Mouse (Mus musculus): ENCODE data around the gene Myzap. TPM values are rescaled to one million over a fixed set of nuclear protein-coding genes. Genes with fewer than 3 reads are reported as not detected.

Gene Myzap
- polyA plus RNA-seq, 1 experiment = 2.7 TPM

DNA sequence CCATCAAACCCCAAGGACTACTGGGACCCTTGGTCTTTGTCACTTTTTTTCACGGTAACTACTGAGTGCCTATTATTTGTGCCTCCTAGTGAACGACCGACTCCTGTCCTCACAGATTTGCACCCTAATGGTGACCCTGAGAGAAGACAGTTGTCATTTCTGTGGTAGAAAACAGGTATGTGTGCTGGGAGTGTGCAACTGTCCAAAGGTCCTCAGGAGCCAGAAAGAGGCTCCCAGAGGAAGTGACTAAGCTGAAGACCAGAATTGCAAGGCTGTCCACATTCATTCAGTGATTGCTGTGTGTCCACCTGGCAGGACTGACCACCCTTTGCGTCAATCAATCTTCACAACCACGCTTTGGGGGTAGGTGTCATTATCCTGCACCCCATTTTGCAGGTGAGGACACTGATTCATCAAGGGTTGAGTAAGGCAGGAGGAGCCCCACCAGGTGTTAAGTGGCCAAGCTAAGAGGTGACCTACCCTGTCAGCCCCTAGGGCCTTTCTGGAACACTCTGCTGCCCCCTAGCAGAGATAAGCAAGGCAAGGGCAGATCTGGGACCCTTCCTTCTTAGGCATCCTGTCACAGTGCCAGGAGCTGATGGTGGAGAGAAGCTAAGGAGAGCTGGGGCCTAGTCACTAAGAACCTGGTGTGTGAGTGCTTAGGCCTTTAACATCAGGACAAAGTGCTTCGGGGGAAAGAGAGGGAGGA is 571 bp upstream of the Myzap start:
- no peaks in the 10 kb centered on the region for H3K9me3 ChIP-seq (replicated peaks; ENCODE audit: control insufficient read depth, insufficient read depth, low read length, poor library complexity, severe bottlenecking)
- TF ChIP-seq POLR2A (IDR thresholded peaks at IDR 0.05; ENCODE audit: insufficient read depth, low read length) (no peak), CTCF (IDR thresholded peaks at IDR 0.05; ENCODE audit: low read depth, low read length) (no peak), EP300 (IDR thresholded peaks at IDR 0.05; ENCODE audit: insufficient read depth, low read depth, low read length) (no peak)
- H3K27me3 ChIP-seq (ENCODE audit: control insufficient read depth, insufficient read depth, low read length, poor library complexity, severe bottlenecking) = no peaks in the 10 kb centered on the region
- H3K4me1 ChIP-seq (ENCODE audit: control insufficient read depth, insufficient read depth, low read length) = no peaks in the 10 kb centered on the region
- no peak overlapping the region for H3K27ac ChIP-seq (ENCODE audit: insufficient read depth, low read length)
- H3K36me3 ChIP-seq (ENCODE audit: control insufficient read depth, insufficient read depth, low read length, poor library complexity, severe bottlenecking) = no peaks in the 10 kb centered on the region
- no peak overlapping the region for H3K9ac ChIP-seq (ENCODE audit: low read depth, poor library complexity, severe bottlenecking)
- H3K4me3 ChIP-seq (ENCODE audit: low read depth, low read length) = no peak overlapping the region

DNA sequence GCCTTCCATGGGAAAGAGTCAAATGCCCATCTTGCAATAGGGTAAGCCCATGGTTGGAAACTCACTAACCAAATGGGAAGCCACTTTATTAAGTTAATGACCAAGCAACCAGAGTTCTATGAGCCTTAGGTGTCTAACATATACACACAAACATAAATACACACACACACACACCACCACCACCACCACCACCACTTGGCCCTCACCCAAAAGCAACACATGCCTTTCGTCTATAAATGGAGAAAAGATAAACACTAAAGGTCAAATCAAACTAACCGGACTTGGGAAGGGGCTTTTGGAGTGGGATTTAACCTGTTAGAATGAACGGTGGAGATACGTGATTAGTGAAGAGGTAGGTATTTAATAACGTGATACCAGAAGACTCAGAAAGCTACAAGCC is 1.1 kb downstream of the Myzap start:
- Histone ChIP-seq H3K9ac (ENCODE audit: low read depth, poor library complexity, severe bottlenecking) (no peak overlapping the region), H3K27me3 (ENCODE audit: control insufficient read depth, insufficient read depth, low read length, poor library complexity, severe bottlenecking) (no peaks in the 10 kb centered on the region), H3K4me3 (ENCODE audit: low read depth, low read length) (no peak overlapping the region), H3K9me3 (replicated peaks; ENCODE audit: control insufficient read depth, insufficient read depth, low read length, poor library complexity, severe bottlenecking) (no peaks in the 10 kb centered on the region), H3K36me3 (ENCODE audit: control insufficient read depth, insufficient read depth, low read length, poor library complexity, severe bottlenecking) (no peaks in the 10 kb centered on the region), H3K27ac (ENCODE audit: insufficient read depth, low read length) (no peak overlapping the region), H3K4me1 (ENCODE audit: control insufficient read depth, insufficient read depth, low read length) (no peaks in the 10 kb centered on the region)
- TF ChIP-seq POLR2A (IDR thresholded peaks at IDR 0.05; ENCODE audit: insufficient read depth, low read length) = no peak
- no peak for TF ChIP-seq EP300 (IDR thresholded peaks at IDR 0.05; ENCODE audit: insufficient read depth, low read depth, low read length)
- TF ChIP-seq CTCF (IDR thresholded peaks at IDR 0.05; ENCODE audit: low read depth, low read length) = no peak

DNA sequence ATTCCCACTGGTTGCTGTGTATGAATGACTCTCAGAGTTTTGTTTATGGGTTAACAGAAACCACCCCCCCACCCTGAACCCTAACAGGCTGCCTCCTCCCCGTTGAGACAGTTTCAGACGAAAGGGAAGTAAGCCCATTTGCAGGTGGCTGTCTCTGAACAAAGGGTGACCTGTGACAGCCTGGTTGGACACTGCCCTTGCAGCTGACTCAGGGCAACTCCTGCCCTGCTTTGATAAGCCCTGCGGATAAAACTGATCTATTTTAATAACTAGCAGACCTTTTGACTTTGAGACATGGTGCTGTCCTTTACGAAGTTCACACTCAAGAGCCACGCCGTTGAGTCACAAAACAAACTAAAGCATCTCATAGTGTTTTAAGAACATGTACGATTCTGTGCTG is 2.4 kb downstream of the Myzap start:
- Histone ChIP-seq H3K9me3 (replicated peaks; ENCODE audit: control insufficient read depth, insufficient read depth, low read length, poor library complexity, severe bottlenecking) (0 out of 2 replicates have a peak, but pooled peaks cover 5% of the 10 kb centered on the region), H3K4me3 (ENCODE audit: low read depth, low read length) (no peak overlapping the region), H3K4me1 (ENCODE audit: control insufficient read depth, insufficient read depth, low read length) (no peaks in the 10 kb centered on the region), H3K36me3 (ENCODE audit: control insufficient read depth, insufficient read depth, low read length, poor library complexity, severe bottlenecking) (no peaks in the 10 kb centered on the region), H3K27me3 (ENCODE audit: control insufficient read depth, insufficient read depth, low read length, poor library complexity, severe bottlenecking) (no peaks in the 10 kb centered on the region), H3K9ac (ENCODE audit: low read depth, poor library complexity, severe bottlenecking) (no peak overlapping the region), H3K27ac (ENCODE audit: insufficient read depth, low read length) (no peak overlapping the region)
- no peak for TF ChIP-seq CTCF (IDR thresholded peaks at IDR 0.05; ENCODE audit: low read depth, low read length)
- no peak for TF ChIP-seq EP300 (IDR thresholded peaks at IDR 0.05; ENCODE audit: insufficient read depth, low read depth, low read length)
- no peak for TF ChIP-seq POLR2A (IDR thresholded peaks at IDR 0.05; ENCODE audit: insufficient read depth, low read length)

DNA sequence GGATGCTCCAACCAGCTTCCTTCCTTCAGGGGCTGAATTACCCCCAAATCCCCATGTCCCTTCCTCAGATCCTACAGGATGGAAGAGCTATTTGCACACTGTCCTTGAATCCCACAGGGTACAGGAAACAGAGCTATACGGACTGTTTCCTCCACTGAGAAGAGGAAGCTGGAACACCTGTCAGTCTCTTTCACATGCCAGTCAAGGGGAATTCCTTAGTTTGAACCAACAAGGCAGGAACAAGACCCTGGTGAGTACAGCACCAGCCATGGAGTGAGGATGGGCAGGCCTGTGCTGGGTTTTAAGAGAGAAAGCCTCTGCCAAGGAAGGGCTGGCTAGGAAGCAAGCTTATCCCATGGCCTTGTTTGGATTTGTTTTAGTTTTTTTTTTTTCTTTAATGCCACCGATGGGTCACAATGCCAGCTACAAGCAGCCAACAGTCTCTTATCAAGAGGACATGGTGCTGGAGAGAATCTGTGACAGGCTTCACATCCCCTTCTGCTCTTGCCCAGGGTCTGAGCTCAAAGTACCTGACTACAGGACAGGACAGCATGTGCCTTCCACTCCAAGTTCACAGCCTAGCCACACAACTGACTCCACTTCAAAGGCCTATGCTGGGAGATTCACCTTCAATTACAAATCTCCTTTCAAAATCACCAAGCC is 3.1 kb downstream of the Myzap start:
- H3K27me3 ChIP-seq (ENCODE audit: control insufficient read depth, insufficient read depth, low read length, poor library complexity, severe bottlenecking) = no peaks in the 10 kb centered on the region
- H3K36me3 ChIP-seq (ENCODE audit: control insufficient read depth, insufficient read depth, low read length, poor library complexity, severe bottlenecking) = no peaks in the 10 kb centered on the region
- TF ChIP-seq EP300 (IDR thresholded peaks at IDR 0.05; ENCODE audit: insufficient read depth, low read depth, low read length) (no peak), CTCF (IDR thresholded peaks at IDR 0.05; ENCODE audit: low read depth, low read length) (no peak), POLR2A (IDR thresholded peaks at IDR 0.05; ENCODE audit: insufficient read depth, low read length) (no peak)
- no peaks in the 10 kb centered on the region for H3K4me1 ChIP-seq (ENCODE audit: control insufficient read depth, insufficient read depth, low read length)
- H3K9me3 ChIP-seq (replicated peaks; ENCODE audit: control insufficient read depth, insufficient read depth, low read length, poor library complexity, severe bottlenecking) = 0 out of 2 replicates have a peak, but pooled peaks cover 5% of the 10 kb centered on the region
- no peak overlapping the region for H3K4me3 ChIP-seq (ENCODE audit: low read depth, low read length)
- H3K9ac ChIP-seq (ENCODE audit: low read depth, poor library complexity, severe bottlenecking) = no peak overlapping the region
- no peak overlapping the region for H3K27ac ChIP-seq (ENCODE audit: insufficient read depth, low read length)

DNA sequence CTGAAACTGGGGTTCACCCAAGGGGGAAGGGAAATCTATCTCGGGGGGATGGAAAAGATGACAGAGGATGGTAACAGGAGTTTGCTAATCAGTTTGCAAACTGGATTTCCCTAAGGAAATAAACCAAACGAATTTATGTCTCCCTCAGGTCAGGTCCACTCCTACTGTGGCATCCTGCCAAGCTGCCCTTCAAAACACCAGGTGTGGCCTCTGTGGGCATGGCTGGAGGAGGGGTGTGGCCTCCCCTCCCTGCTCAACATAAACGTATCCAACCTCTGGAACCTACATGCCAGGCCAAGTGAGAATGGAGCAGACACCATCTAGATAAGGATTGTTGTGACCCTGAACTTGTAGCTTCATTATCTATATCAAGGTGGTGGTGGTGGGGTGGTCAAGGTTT is 5.8 kb downstream of the Myzap start:
- no peak overlapping the region for H3K27ac ChIP-seq (ENCODE audit: insufficient read depth, low read length)
- no peaks in the 10 kb centered on the region for H3K27me3 ChIP-seq (ENCODE audit: control insufficient read depth, insufficient read depth, low read length, poor library complexity, severe bottlenecking)
- no peak overlapping the region for H3K9ac ChIP-seq (ENCODE audit: low read depth, poor library complexity, severe bottlenecking)
- no peak for TF ChIP-seq CTCF (IDR thresholded peaks at IDR 0.05; ENCODE audit: low read depth, low read length)
- TF ChIP-seq POLR2A (IDR thresholded peaks at IDR 0.05; ENCODE audit: insufficient read depth, low read length) = no peak
- no peak for TF ChIP-seq EP300 (IDR thresholded peaks at IDR 0.05; ENCODE audit: insufficient read depth, low read depth, low read length)
- H3K9me3 ChIP-seq (replicated peaks; ENCODE audit: control insufficient read depth, insufficient read depth, low read length, poor library complexity, severe bottlenecking) = 0 out of 2 replicates have a peak, but pooled peaks cover 5% of the 10 kb centered on the region
- no peaks in the 10 kb centered on the region for H3K36me3 ChIP-seq (ENCODE audit: control insufficient read depth, insufficient read depth, low read length, poor library complexity, severe bottlenecking)
- H3K4me3 ChIP-seq (ENCODE audit: low read depth, low read length) = no peak overlapping the region
- H3K4me1 ChIP-seq (ENCODE audit: control insufficient read depth, insufficient read depth, low read length) = no peaks in the 10 kb centered on the region

DNA sequence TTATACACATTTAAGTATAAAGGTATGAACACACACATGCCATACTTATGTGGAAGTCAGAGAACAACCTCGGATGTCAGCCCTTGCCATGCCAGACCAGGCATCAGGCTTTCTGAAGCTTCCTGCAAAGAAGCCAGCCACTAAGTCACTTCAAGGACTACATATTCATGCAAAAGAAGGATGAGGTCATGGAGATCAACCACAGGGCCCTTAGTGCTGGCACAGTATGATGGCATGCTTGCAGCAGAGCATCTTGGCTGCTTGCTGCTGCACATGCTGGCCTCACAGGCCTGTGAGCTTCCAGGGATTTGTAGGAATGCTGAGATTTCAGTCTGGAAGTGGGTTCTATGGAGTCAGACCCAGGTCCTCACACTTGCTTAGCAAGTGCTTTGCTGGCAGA is 9.4 kb downstream of the Myzap start:
- H3K36me3 ChIP-seq (ENCODE audit: control insufficient read depth, insufficient read depth, low read length, poor library complexity, severe bottlenecking) = no peaks in the 10 kb centered on the region
- TF ChIP-seq POLR2A (IDR thresholded peaks at IDR 0.05; ENCODE audit: insufficient read depth, low read length) (no peak), CTCF (IDR thresholded peaks at IDR 0.05; ENCODE audit: low read depth, low read length) (no peak), EP300 (IDR thresholded peaks at IDR 0.05; ENCODE audit: insufficient read depth, low read depth, low read length) (no peak)
- H3K27me3 ChIP-seq (ENCODE audit: control insufficient read depth, insufficient read depth, low read length, poor library complexity, severe bottlenecking) = no peaks in the 10 kb centered on the region
- H3K9me3 ChIP-seq (replicated peaks; ENCODE audit: control insufficient read depth, insufficient read depth, low read length, poor library complexity, severe bottlenecking) = 0 out of 2 replicates have a peak, but pooled peaks cover 5% of the 10 kb centered on the region
- H3K4me1 ChIP-seq (ENCODE audit: control insufficient read depth, insufficient read depth, low read length) = no peaks in the 10 kb centered on the region
- no peak overlapping the region for H3K27ac ChIP-seq (ENCODE audit: insufficient read depth, low read length)
- H3K9ac ChIP-seq (ENCODE audit: low read depth, poor library complexity, severe bottlenecking) = no peak overlapping the region
- no peak overlapping the region for H3K4me3 ChIP-seq (ENCODE audit: low read depth, low read length)
